Mouse (Mus musculus) kidney, adult 8-10 months (tissue): ENCODE results near the gene Fgfr2.
"Not testable (repeated sequence)": the region's sequence is repeated elsewhere in the genome, so short reads cannot be mapped to it uniquely, and the experiment has no call there.

Source experiments
- DNase-seq, 2 experiments: peaks; one replicate each; pipeline ENCODE4 v3.0.0; 2022

Gene Fgfr2

GRCm38 (mm10) chr7:132476491-132476890 is 646.7 kb downstream of the Fgfr2 start:
- DNase-seq, result no peak

GRCm38 (mm10) chr7:132475069-132475468 is 648.1 kb downstream of the Fgfr2 start:
- DNase-seq, result peak; percentile 36 to 68

- peak; percentile 47 to 72 for DNase-seq
These were observed 651.8 kb downstream of the Fgfr2 start for GRCm38 (mm10) chr7:132471327-132471726.

- DNase-seq, result no peak
These were observed 654.8 kb downstream of the Fgfr2 start for GRCm38 (mm10) chr7:132468391-132468790.

- no peak for DNase-seq
These were observed 657.3 kb downstream of the Fgfr2 start for GRCm38 (mm10) chr7:132465897-132466296.

GRCm38 (mm10) chr7:132464894-132465293 is 658.3 kb downstream of the Fgfr2 start:
- no peak for DNase-seq

- DNase-seq, result no peak
These were observed 664.7 kb downstream of the Fgfr2 start for GRCm38 (mm10) chr7:132458493-132458892.

GRCm38 (mm10) chr7:132455071-132455720 is 668.0 kb downstream of the Fgfr2 start:
- no peak for DNase-seq

- DNase-seq, result no peak
These were observed 673.0 kb downstream of the Fgfr2 start for GRCm38 (mm10) chr7:132449891-132450735.

GRCm38 (mm10) chr7:132448511-132449154 is 674.5 kb downstream of the Fgfr2 start:
- DNase-seq, result no peak

- no peak for DNase-seq
These were observed 675.6 kb downstream of the Fgfr2 start for GRCm38 (mm10) chr7:132447558-132447957.

GRCm38 (mm10) chr7:132446841-132447240 is 676.3 kb downstream of the Fgfr2 start:
- no peak for DNase-seq

- DNase-seq, result no peak
These were observed 678.9 kb downstream of the Fgfr2 start for GRCm38 (mm10) chr7:132444221-132444620.

- DNase-seq, result no peak
These were observed 679.4 kb downstream of the Fgfr2 start for GRCm38 (mm10) chr7:132443769-132444168.

GRCm38 (mm10) chr7:132443134-132443533 is 680.0 kb downstream of the Fgfr2 start:
- no peak for DNase-seq

GRCm38 (mm10) chr7:132442133-132442763 is 680.9 kb downstream of the Fgfr2 start:
- DNase-seq, result not testable (repeated sequence)

- DNase-seq, result no peak
These were observed 683.2 kb downstream of the Fgfr2 start for GRCm38 (mm10) chr7:132439916-132440315.

GRCm38 (mm10) chr7:132438060-132438459 is 685.1 kb downstream of the Fgfr2 start:
- no peak for DNase-seq

GRCm38 (mm10) chr7:132437431-132437830 is 685.7 kb downstream of the Fgfr2 start:
- DNase-seq, result no peak

- DNase-seq, result no peak
These were observed 687.6 kb downstream of the Fgfr2 start for GRCm38 (mm10) chr7:132435486-132436055.

GRCm38 (mm10) chr7:132429324-132429723 is 693.8 kb downstream of the Fgfr2 start:
- DNase-seq, result no peak

GRCm38 (mm10) chr7:132428308-132428707 is 694.8 kb downstream of the Fgfr2 start:
- no peak for DNase-seq

- peak in 1 of 2 experiments; percentile 48 for DNase-seq
These were observed 697.1 kb downstream of the Fgfr2 start for GRCm38 (mm10) chr7:132426069-132426468.
